Mouse (Mus musculus) c-Kit-positive CD71-negative TER-119-negative erythroid progenitor cells, embryonic 14.5 days (primary cell): ENCODE measurements around the gene Cpsf4l.
"Not testable (repeated sequence)": the region's sequence is repeated elsewhere in the genome, so short reads cannot be mapped to it uniquely, and the experiment has no call there.

Experiments used
- DNase-seq: peaks from one replicate; pipeline ENCODE4 v3.0.0-alpha.2; 2013; ENCODE audit warnings: low read depth

Cpsf4l gene

GRCm38 (mm10) chr11:113666205-113666604, 43.6 kb downstream of the Cpsf4l start:
- no peak for DNase-seq

- DNase-seq, result no peak
These were observed 45.5 kb downstream of the Cpsf4l start for GRCm38 (mm10) chr11:113664279-113664678.

- DNase-seq, result no peak
These were observed 47.9 kb downstream of the Cpsf4l start for GRCm38 (mm10) chr11:113661835-113662351.

GRCm38 (mm10) chr11:113660940-113661339, 48.9 kb downstream of the Cpsf4l start:
- DNase-seq, result no peak

GRCm38 (mm10) chr11:113660213-113660612, 49.6 kb downstream of the Cpsf4l start:
- DNase-seq, result not testable (repeated sequence)

- DNase-seq, result no peak
These were observed 51.1 kb downstream of the Cpsf4l start for GRCm38 (mm10) chr11:113658763-113659162.

- no peak for DNase-seq
These were observed 51.5 kb downstream of the Cpsf4l start for GRCm38 (mm10) chr11:113658319-113658718.

- DNase-seq, result no peak
These were observed 52.6 kb downstream of the Cpsf4l start for GRCm38 (mm10) chr11:113657221-113657620.

- no peak for DNase-seq
These were observed 53.3 kb downstream of the Cpsf4l start for GRCm38 (mm10) chr11:113656511-113656932.

- DNase-seq, result no peak
These were observed 55.1 kb downstream of the Cpsf4l start for GRCm38 (mm10) chr11:113654561-113655270.

GRCm38 (mm10) chr11:113654105-113654504, 55.7 kb downstream of the Cpsf4l start:
- no peak for DNase-seq

GRCm38 (mm10) chr11:113652516-113652915, 57.3 kb downstream of the Cpsf4l start:
- DNase-seq, result no peak

- no peak for DNase-seq
These were observed 57.9 kb downstream of the Cpsf4l start for GRCm38 (mm10) chr11:113651907-113652273.

- no peak for DNase-seq
These were observed 58.5 kb downstream of the Cpsf4l start for GRCm38 (mm10) chr11:113651206-113651906.

- DNase-seq, result no peak
These were observed 60.2 kb downstream of the Cpsf4l start, which contains the start of gene Slc39a11 for GRCm38 (mm10) chr11:113649353-113650210. Gene Slc39a11 (minus strand): TSS chr11:113650079.

- DNase-seq, result no peak
These were observed 61.0 kb downstream of the Cpsf4l start, which contains the start of gene Cog1 for GRCm38 (mm10) chr11:113648690-113649352. Gene Cog1 (plus strand): TSS chr11:113649169.
